Mouse (Mus musculus) spleen, adult 2 months (tissue): ENCODE measurements around the gene Vwa8. TPM values are rescaled to one million over a fixed set of nuclear protein-coding genes. Genes with fewer than 3 reads are reported as not detected.

Source experiments
- DNase-seq, 2 experiments: peaks; one replicate each; pipeline versions ENCODE4 v3.0.0 to v3.0.0-alpha.2; 2012 to 2021; ENCODE audit warnings: low spot score in 2 of 2, low read depth in 1 of 2
- H3K27ac ChIP-seq: fragments of 200-500 bp; 2 replicates; pipeline ENCODE4 v1.5.1; 2012; ENCODE audit warnings: low read length, inconsistent platforms; ENCODE audit not compliant: insufficient read depth
- H3K27me3 ChIP-seq: fragments of 200-500 bp; 2 replicates; pipeline ENCODE4 v1.6.1; 2012; ENCODE audit warnings: mild to moderate bottlenecking, moderate library complexity, low read length, inconsistent platforms; ENCODE audit not compliant: control insufficient read depth, insufficient read depth
- H3K36me3 ChIP-seq: fragments of 200-500 bp; 2 replicates; pipeline ENCODE4 v1.6.1; 2012; ENCODE audit warnings: mild to moderate bottlenecking, low read length, inconsistent platforms; ENCODE audit not compliant: control insufficient read depth, insufficient read depth
- H3K4me1 ChIP-seq: fragments of 200-500 bp; 2 replicates; pipeline ENCODE4 v1.6.1; 2011; ENCODE audit warnings: inconsistent platforms; ENCODE audit not compliant: control insufficient read depth, insufficient read depth, insufficient read length
- H3K4me3 ChIP-seq: fragments of 200-500 bp; 2 replicates; pipeline ENCODE4 v1.5.1; 2011; ENCODE audit warnings: mild to moderate bottlenecking, inconsistent platforms; ENCODE audit not compliant: insufficient read depth, insufficient read length; ENCODE audit errors: extremely low read depth
- CTCF ChIP-seq: fragments of 200-500 bp; IDR thresholded peaks from 2 replicates; pipeline ENCODE4 v1.5.1; 2011; ENCODE audit warnings: mild to moderate bottlenecking, inconsistent platforms; ENCODE audit not compliant: insufficient read depth, insufficient read length, insufficient replicate concordance; ENCODE audit errors: extremely low read depth
- POLR2A ChIP-seq: fragments of 200-500 bp; IDR thresholded peaks from 2 replicates; pipeline ENCODE4 v1.6.1; 2011; ENCODE audit warnings: low read depth, low read length, inconsistent platforms
- WGBS: fragments of 180-500 bp; shearing (Covaris S2); methylation state at CpG from one replicate; pipeline ENCODE4 v1.1.7; 2018; 5-methylcytosine and 5-hydroxymethylcytosine counted together
- polyA plus RNA-seq: library from polyadenylated mRNA; depleted of rRNA; stranded (reverse); fragments of >200 nt; gene quantifications from 2 replicates; pipeline ENCODE4 v1.2.3, GENCODE M21; 2012

Vwa8 gene
- polyA plus RNA-seq, 1 experiment: 4.9 TPM

DNA sequence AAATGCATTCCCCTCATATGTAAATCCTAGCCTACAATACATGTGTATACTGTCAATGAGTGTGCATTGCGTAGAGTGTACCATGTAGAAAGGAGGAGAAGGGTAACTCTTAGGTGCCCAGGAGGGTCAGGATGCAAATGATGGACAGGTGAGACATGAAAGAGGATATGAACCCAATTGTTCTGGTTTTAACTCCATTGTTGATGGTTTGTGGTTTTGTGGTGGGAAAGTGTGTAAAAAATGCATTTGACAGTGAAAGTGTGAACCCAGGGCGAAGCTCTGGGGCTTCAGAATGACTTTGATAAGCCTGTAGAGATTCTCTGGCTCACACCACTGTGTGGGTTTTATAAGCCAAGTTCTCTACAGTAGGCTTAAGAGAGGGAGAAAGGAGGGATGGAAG is 385.7 kb downstream of the Vwa8 start:
- TF ChIP-seq POLR2A (no peak), CTCF (no peak)
- whole genome bisulfite sequencing: 57% methylated on average over 2 of the region's 2 CpGs
- no peaks in the 10 kb centered on the region for H3K27me3 ChIP-seq
- H3K4me1 ChIP-seq: 0 out of 2 replicates have a peak, but pooled peaks cover 2% of the 10 kb centered on the region
- no peaks in the 10 kb centered on the region for H3K36me3 ChIP-seq
- no peak overlapping the region for H3K27ac ChIP-seq
- no peak for DNase-seq
- H3K4me3 ChIP-seq: no peak overlapping the region

DNA sequence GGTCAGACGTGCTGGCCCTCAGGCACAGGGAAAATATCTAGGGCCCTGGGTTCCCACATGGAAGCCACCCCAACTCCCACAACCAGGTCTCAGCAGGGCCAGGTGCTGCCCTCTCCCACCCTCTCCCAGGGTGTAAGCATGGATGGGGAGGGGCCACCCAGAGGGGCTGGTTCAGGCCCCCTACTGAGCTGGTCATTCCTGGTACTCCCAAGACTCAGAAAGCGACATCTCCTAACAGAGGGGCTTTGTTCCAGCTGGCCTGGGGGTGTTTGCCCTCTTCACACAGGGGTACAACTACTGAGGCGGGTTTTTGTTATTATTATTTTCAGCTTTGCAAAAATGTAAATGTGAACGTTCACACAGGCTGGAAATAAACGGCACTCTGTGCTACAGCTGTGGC is 386.3 kb downstream of the Vwa8 start:
- WGBS: 81% methylated on average over 5 of the region's 5 CpGs
- H3K36me3 ChIP-seq: no peaks in the 10 kb centered on the region
- TF ChIP-seq CTCF: no peak
- no peak for TF ChIP-seq POLR2A
- no peak overlapping the region for H3K27ac ChIP-seq
- no peak for DNase-seq
- no peaks in the 10 kb centered on the region for H3K27me3 ChIP-seq
- H3K4me3 ChIP-seq: no peak overlapping the region
- H3K4me1 ChIP-seq: peaks cover 2% of the 10 kb centered on the region; the same call in 1 of the 2 replicates

DNA sequence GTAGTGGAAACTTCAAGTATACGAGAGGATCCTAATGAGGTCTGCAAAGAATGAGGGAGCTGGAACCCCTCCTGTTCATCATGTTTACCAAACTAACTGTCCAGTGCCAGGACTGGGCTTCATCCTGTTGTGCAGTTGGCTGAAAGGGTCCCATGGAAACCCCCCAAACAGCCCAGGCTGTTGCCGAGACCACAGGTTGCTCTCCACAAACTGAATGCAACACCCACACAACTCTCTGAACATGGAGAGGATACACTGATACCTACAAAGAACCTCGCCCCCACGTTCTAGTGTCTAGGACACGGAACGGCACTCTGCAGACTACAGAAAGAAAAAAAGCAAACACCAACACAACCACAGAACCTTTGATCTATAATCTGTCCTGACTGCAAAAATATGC is 387.4 kb downstream of the Vwa8 start:
- WGBS: 64% methylated on average over 6 of the region's 6 CpGs
- DNase-seq: peak in 1 of 2 experiments; percentile 22
- Histone ChIP-seq H3K27ac (0 out of 2 replicates have a peak overlapping the region, but pooled peaks have one; percentile 5), H3K4me3 (no peak overlapping the region), H3K4me1 (peaks cover 2% of the 10 kb centered on the region; the same call in 1 of the 2 replicates), H3K27me3 (no peaks in the 10 kb centered on the region), H3K36me3 (no peaks in the 10 kb centered on the region)
- no peak for TF ChIP-seq CTCF
- TF ChIP-seq POLR2A: no peak

DNA sequence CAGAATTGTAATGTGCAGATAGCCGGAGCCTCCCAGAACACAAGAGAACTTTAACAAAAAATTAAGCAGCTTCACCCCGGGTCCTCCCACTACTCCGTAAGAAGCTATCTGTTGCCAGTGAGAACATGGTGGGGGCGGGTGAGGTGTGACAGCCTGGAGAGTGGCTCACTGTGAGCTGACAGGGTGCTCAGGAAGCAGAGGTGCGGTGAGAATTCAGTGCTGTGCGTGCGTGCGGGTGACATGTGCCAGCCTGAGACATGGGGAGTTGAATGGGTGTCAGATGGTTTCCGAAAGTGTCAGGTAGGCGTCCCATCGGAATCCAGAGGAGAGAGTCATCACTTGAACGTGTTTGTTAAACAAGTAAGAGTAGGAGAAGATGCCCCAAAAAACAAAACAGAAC is 390.6 kb downstream of the Vwa8 start:
- Histone ChIP-seq H3K4me3 (no peak overlapping the region), H3K27me3 (no peaks in the 10 kb centered on the region), H3K36me3 (no peaks in the 10 kb centered on the region), H3K4me1 (peaks cover 4% of the 10 kb centered on the region; the same call in 1 of the 2 replicates), H3K27ac (no peak overlapping the region)
- 60% methylated on average over 12 of the region's 12 CpGs for WGBS
- DNase-seq: no peak
- no peak for TF ChIP-seq POLR2A
- no peak for TF ChIP-seq CTCF

DNA sequence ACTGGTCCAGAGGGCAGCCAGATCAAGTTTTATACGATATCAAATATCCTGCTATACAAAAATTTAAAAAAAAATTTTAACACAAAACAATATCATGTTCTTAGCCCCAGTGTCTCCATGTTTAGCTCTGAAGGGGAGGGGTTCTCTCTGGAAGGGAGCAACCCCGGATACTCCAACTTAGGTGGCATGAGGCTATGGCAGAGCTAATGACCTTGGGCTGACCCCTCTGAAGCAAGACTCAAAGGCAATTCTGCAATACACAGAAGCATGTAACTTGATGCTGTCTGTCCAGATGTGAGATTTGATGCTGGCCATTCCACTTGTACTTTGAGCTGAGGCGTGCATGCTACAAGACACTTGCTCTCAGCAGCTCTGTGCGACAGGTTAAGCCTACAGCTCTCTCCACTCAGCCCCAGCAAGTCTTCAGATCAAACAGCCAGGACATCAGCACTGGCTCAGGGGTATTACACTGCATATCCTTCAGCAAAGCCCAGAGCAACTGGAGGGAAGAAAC is 392.3 kb downstream of the Vwa8 start:
- no peak for TF ChIP-seq POLR2A
- no peak for TF ChIP-seq CTCF
- WGBS: 82% methylated on average over 4 of the region's 4 CpGs
- Histone ChIP-seq H3K36me3 (no peaks in the 10 kb centered on the region), H3K27ac (no peak overlapping the region), H3K4me1 (peaks cover 2% of the 10 kb centered on the region; the same call in 1 of the 2 replicates), H3K27me3 (no peaks in the 10 kb centered on the region), H3K4me3 (no peak overlapping the region)
- DNase-seq: no peak

DNA sequence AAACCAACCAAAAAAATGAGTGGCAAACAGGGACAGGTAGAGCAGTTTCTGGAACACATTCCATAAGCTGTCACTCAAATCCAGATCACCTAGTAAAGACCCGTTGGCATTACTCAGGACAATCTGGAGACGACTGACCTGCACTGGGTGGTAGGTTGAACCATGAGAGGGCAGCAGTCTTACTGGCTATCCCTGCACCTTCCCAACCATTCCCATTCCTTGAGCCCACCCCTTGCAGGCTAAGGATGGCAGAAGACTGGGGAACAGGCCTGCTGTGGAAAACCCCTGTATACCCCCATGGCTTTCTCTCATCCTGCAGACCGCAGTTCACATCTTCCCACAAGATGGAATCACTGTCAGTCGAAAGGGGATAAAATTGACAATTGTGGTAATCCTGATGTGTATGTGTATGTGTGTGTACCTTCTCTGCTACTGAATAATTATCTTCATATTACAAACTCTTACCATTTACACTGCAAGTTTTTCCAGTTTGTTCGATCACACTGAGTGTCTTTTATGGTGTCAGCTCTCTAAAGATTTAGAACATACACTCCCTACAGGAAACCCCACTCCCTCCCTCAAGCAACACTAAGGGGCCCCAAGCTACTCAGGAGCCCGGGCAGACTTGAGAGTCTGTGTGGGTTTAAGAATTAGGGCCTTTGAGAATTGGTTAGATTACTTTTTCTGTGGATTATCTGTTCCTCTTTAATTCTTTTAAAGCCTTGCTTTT is 393.0 kb downstream of the Vwa8 start:
- TF ChIP-seq POLR2A: no peak
- TF ChIP-seq CTCF: no peak
- Histone ChIP-seq H3K27ac (no peak overlapping the region), H3K4me3 (no peak overlapping the region), H3K27me3 (no peaks in the 10 kb centered on the region), H3K4me1 (peaks cover 2% of the 10 kb centered on the region; the same call in 1 of the 2 replicates), H3K36me3 (no peaks in the 10 kb centered on the region)
- no peak for DNase-seq
- 63% methylated on average over 6 of the region's 6 CpGs for WGBS

DNA sequence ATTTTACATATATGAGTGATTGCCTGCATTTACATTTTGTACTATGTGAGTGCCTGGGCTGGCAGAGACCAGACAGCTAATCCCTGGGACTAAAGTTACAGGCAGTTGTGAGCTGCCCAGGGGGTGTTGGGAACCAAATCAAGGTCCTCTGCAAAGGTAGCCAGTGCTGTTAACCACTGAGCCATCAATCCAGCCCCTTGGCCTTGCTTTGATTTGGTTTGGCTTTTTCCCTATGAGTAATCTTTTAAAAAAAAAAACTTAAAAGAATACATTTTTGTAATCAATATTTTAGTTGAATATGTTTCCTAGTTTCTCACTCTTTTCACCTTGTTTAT is 393.5 kb downstream of the Vwa8 start:
- no peak overlapping the region for H3K27ac ChIP-seq
- no peaks in the 10 kb centered on the region for H3K27me3 ChIP-seq
- peaks cover 2% of the 10 kb centered on the region; the same call in 1 of the 2 replicates for H3K4me1 ChIP-seq
- H3K36me3 ChIP-seq: no peaks in the 10 kb centered on the region
- TF ChIP-seq CTCF (no peak), POLR2A (no peak)
- H3K4me3 ChIP-seq: no peak overlapping the region
- DNase-seq: no peak
